Mouse (Mus musculus) hindbrain, embryonic 14.5 days (tissue): ENCODE measurements around the gene Abat. TPM values are rescaled to one million over a fixed set of nuclear protein-coding genes. Genes with fewer than 3 reads are reported as not detected.

Source experiments
- ATAC-seq: fragments of 200-750 bp; cut with Nextera tagmentation; 2 replicates; pipeline ENCODE4 v1.8.0; 2017; ENCODE audit warnings: moderate number of reproducible peaks, mild to moderate bottlenecking, moderate TSS enrichment, moderate library complexity; ENCODE audit not compliant: low FRiP score
- DNase-seq: peaks from one replicate; pipeline ENCODE4 v3.0.0-alpha.2; 2015; ENCODE audit warnings: low spot score
- H3K27ac ChIP-seq: fragments of 300-500 bp; sonication (generic); 2 replicates; pipeline ENCODE4 v1.5.1; 2014; ENCODE audit warnings: mild to moderate bottlenecking, moderate library complexity
- H3K27me3 ChIP-seq: fragments of 300-500 bp; sonication (generic); 2 replicates; pipeline ENCODE4 v1.6.1; 2014; ENCODE audit warnings: mild to moderate bottlenecking, low read length, mixed read lengths; ENCODE audit not compliant: control insufficient read depth, insufficient read depth
- H3K36me3 ChIP-seq: fragments of 300-500 bp; sonication (generic); replicated peaks from 2 replicates; pipeline ENCODE4 v1.6.1; 2014; ENCODE audit not compliant: control insufficient read depth, insufficient read depth
- H3K4me1 ChIP-seq: fragments of 300-500 bp; sonication (generic); replicated peaks from 2 replicates; pipeline ENCODE4 v1.6.1; 2014; ENCODE audit warnings: antibody characterized with exemption, low read length, mixed read lengths; ENCODE audit not compliant: control insufficient read depth, insufficient read depth
- H3K4me2 ChIP-seq: fragments of 300-500 bp; sonication (generic); replicated peaks from 2 replicates; pipeline ENCODE4 v1.6.1; 2014; ENCODE audit warnings: mild to moderate bottlenecking, moderate library complexity
- H3K4me3 ChIP-seq: fragments of 300-500 bp; sonication (generic); replicated peaks from 2 replicates; pipeline ENCODE4 v1.5.1; 2014; ENCODE audit warnings: mild to moderate bottlenecking, low read length
- H3K9ac ChIP-seq: fragments of 300-500 bp; sonication (generic); 2 replicates; pipeline ENCODE4 v1.6.1; 2014
- H3K9me3 ChIP-seq: fragments of 300-500 bp; sonication (generic); 2 replicates; pipeline ENCODE4 v1.6.1; 2016; ENCODE audit warnings: low read length; ENCODE audit not compliant: control insufficient read depth
- WGBS: fragments of 180-500 bp; shearing (Covaris S2); extraction: QIAGEN DNeasy Blood & Tissue Kit; methylation state at CpG from one replicate; pipeline ENCODE4 v1.1.7; 2014; 5-methylcytosine and 5-hydroxymethylcytosine counted together
- polyA plus RNA-seq: library from polyadenylated mRNA; unstranded; fragments of >200 nt; fragmentation: Nextera tagmentation; extraction: Ambion mirVana; gene quantifications from 2 replicates; pipeline ENCODE4 v1.2.1, GENCODE M21; 2014

Gene Abat
- polyA plus RNA-seq, 1 experiment from 2014 or later: 69.5 TPM

DNA sequence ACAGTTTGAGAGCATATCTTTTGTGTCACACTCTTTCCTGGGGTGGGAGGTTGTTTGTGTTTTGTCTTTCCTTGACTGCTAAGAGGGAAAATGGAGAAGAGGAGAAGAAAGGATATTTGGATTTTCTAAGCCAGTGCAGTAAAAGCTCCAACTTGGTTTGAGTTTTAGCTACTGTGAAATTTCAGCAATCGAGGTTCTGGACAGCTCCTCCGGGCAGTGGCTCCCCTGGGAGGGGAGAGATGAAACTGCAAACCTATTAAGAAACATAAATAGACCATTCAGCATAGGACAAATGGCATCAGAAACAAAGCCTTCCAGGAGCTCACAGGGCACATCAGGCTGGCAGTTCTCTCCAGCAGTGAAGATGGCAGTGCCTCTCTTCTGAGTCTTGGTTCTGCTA, 9.0 kb upstream of the Abat start:
- Histone ChIP-seq H3K9ac (no peak overlapping the region), H3K36me3 (no peaks in the 10 kb centered on the region), H3K4me3 (no peak overlapping the region), H3K4me1 (no peaks in the 10 kb centered on the region), H3K27me3 (no peaks in the 10 kb centered on the region), H3K27ac (no peak overlapping the region), H3K9me3 (no peaks in the 10 kb centered on the region), H3K4me2 (no peak overlapping the region)
- ATAC-seq: no peak
- 34% methylated on average over 2 of the region's 2 CpGs for WGBS
- no peak for DNase-seq

DNA sequence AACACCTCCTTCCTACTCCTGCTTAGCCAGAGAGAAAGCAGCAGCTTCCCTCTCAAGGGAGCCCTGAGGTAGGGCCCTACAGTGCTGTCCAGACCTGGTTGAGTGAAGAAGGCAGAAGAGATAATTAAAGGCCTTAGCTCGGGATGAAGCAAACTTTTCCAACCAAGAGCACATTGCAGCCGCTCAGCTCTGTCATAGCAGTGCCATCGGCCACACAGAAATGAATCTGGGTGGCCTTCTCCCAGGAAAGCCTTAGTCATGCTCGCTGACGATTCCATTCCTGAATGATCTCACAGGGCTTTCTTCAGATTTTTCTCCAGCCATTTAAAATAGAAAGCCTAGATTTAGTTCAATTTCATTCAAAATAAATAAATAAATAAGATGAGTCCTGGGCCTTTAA, 3.3 kb upstream of the Abat start:
- 70% methylated on average over 5 of the region's 5 CpGs for WGBS
- H3K9me3 ChIP-seq: no peaks in the 10 kb centered on the region
- H3K4me3 ChIP-seq: no peak overlapping the region
- H3K27me3 ChIP-seq: no peaks in the 10 kb centered on the region
- H3K4me1 ChIP-seq: peaks cover 12% of the 10 kb centered on the region
- DNase-seq: no peak
- H3K9ac ChIP-seq: no peak overlapping the region
- H3K4me2 ChIP-seq: no peak overlapping the region
- H3K27ac ChIP-seq: no peak overlapping the region
- ATAC-seq: no peak
- no peaks in the 10 kb centered on the region for H3K36me3 ChIP-seq

DNA sequence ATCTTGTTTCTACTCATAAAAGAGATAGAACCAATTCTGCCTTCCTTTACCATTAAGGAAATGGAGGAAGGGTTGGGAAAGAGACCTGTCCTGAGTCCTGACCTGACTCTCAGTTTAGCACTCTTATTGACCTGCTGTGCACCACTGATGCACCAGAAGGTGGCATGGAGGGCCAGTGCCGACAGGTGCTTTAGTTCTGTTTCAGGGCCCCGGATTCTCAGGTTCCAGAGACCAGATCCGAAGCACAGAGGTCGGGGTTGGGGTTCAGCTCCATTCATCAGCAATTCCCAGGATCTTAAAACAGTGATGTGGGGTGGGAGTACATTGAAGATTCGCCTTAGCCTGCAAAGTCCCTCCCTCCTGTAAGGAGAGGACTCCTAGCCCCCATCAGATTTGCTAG, 399 bp upstream of the Abat start:
- H3K9me3 ChIP-seq: no peaks in the 10 kb centered on the region
- WGBS: 1% methylated on average over 5 of the region's 5 CpGs
- peak overlapping the region; percentile 56 for H3K4me3 ChIP-seq
- H3K36me3 ChIP-seq: no peaks in the 10 kb centered on the region
- no peak for ATAC-seq
- no peak overlapping the region for H3K27ac ChIP-seq
- H3K9ac ChIP-seq: peak overlapping the region; percentile 76; the same call in 1 of the 2 replicates
- peak overlapping the region; percentile 82 for H3K4me2 ChIP-seq
- H3K27me3 ChIP-seq: no peaks in the 10 kb centered on the region
- peaks cover 12% of the 10 kb centered on the region for H3K4me1 ChIP-seq
- DNase-seq: no peak

DNA sequence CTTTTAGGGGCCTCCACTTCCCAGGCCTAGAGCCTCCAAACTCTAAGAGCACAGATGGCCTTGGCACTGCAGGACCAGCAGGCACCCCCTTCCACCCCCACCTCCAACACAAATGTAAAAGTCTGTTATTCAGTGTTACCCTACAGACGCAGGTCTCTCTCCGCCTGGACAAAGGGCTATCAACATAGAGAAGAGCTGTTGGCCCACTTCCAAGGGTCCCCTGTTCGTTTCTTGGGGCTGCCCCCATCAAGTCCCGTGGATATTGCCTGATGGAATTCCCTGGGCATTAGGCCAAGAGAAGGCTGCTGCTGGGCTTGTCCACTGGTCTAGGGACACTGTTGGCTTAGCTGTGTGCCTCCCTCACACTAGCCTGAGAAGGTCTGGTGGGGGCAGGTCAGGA, 951 bp downstream of the Abat start:
- H3K36me3 ChIP-seq: no peaks in the 10 kb centered on the region
- peak; percentile 58 for DNase-seq
- H3K4me1 ChIP-seq: peaks cover 16% of the 10 kb centered on the region
- ATAC-seq: peak; percentile 23; the same call in 1 of the 2 replicates
- WGBS: 13% methylated on average over 4 of the region's 4 CpGs
- peak overlapping the region; percentile 82 for H3K4me2 ChIP-seq
- no peaks in the 10 kb centered on the region for H3K27me3 ChIP-seq
- H3K9me3 ChIP-seq: no peaks in the 10 kb centered on the region
- peak overlapping the region; percentile 76 for H3K9ac ChIP-seq
- H3K27ac ChIP-seq: peak overlapping the region; percentile 69
- peak overlapping the region; percentile 56 for H3K4me3 ChIP-seq

DNA sequence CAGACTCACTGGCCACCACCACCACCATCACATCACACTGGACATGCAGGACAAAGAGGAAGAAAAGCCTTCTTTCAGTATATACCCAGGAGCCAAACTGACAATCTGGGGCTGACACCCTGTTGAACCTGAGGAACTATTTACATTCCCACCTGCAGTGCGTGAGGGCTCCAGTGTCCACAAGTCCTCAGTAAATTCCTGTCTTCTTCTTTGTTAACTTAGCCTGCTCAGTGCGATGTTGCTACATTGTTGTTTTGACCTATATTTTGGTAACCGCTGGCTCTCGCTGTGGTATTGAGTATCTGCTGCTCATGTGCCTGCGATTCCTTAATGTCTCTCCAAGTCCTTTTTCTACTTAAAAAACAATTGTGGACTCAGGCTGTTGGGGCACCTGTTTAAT, 7.3 kb downstream of the Abat start:
- Histone ChIP-seq H3K36me3 (0 out of 2 replicates have a peak, but pooled peaks cover 4% of the 10 kb centered on the region), H3K4me1 (peaks cover 22% of the 10 kb centered on the region), H3K27ac (no peak overlapping the region), H3K9ac (no peak overlapping the region), H3K4me2 (no peak overlapping the region), H3K27me3 (no peaks in the 10 kb centered on the region), H3K9me3 (no peaks in the 10 kb centered on the region), H3K4me3 (no peak overlapping the region)
- no peak for ATAC-seq
- DNase-seq: no peak
- WGBS: 81% methylated on average over 5 of the region's 5 CpGs

DNA sequence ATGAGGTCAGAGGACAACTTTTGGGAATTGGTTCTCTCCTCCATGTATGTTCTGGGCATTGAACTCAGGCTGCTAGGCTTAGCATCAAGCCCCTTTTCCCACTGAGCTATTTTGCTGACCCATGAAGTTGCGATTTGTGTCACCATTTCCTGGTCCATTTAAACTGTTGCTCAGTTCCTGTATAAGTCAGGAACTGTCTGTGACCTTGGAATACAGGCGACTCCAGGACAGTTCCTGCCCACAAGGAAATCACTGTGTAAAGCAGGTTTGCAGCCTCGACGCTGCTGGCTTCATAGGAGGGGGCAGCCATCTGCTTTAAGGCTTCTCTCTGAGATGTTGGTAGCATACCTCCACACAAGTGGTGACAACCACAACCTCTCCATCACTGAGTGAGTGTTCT, 8.1 kb downstream of the Abat start:
- H3K9me3 ChIP-seq: no peaks in the 10 kb centered on the region
- no peak overlapping the region for H3K4me3 ChIP-seq
- H3K27ac ChIP-seq: no peak overlapping the region
- H3K36me3 ChIP-seq: 0 out of 2 replicates have a peak, but pooled peaks cover 4% of the 10 kb centered on the region
- ATAC-seq (no peak), DNase-seq (no peak)
- 82% methylated on average over 4 of the region's 4 CpGs for WGBS
- no peak overlapping the region for H3K4me2 ChIP-seq
- H3K27me3 ChIP-seq: no peaks in the 10 kb centered on the region
- no peak overlapping the region for H3K9ac ChIP-seq
- H3K4me1 ChIP-seq: peaks cover 22% of the 10 kb centered on the region

DNA sequence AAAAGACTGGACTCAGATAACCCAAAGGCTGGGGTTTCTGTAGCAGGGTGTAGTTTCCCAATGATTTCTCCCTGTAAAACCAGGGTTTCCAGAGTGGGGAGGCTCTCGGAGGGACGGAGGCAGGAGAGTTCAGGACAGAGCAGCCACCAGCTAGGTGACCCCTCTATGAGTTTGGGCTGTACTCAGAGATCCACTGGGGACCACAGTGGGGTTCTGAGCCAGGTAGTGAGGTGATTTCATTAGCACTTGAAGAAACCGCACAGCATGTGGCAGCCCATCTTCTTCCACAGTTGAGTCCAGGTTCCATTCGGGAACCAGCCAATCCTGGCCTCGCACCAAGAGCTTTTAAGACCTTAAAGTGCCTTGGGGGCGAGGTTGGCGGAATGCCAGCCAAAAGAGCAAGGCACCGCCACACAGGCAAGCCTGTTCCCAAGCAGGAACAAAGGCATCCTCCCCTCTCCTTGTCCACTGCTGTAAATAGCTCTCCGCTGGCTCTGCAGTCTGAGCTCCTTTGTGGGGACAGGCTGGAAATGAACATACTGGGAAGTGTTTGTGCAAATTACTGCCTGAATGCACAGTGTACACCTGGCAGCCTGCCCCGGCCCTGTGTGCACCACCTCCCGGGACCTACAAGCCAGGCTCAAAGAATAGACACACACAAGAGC, 10.4 kb downstream of the Abat start:
- Histone ChIP-seq H3K4me3 (no peak overlapping the region), H3K9me3 (no peaks in the 10 kb centered on the region), H3K36me3 (0 out of 2 replicates have a peak, but pooled peaks cover 4% of the 10 kb centered on the region), H3K27ac (peak overlapping the region; percentile 85), H3K9ac (peak overlapping the region; percentile 39), H3K4me1 (peaks cover 22% of the 10 kb centered on the region), H3K4me2 (peak overlapping the region; percentile 23; the same call in 1 of the 2 replicates), H3K27me3 (no peaks in the 10 kb centered on the region)
- WGBS: 22% methylated on average over 11 of the region's 11 CpGs
- ATAC-seq (peak; percentile 91), DNase-seq (peak; percentile 82)

DNA sequence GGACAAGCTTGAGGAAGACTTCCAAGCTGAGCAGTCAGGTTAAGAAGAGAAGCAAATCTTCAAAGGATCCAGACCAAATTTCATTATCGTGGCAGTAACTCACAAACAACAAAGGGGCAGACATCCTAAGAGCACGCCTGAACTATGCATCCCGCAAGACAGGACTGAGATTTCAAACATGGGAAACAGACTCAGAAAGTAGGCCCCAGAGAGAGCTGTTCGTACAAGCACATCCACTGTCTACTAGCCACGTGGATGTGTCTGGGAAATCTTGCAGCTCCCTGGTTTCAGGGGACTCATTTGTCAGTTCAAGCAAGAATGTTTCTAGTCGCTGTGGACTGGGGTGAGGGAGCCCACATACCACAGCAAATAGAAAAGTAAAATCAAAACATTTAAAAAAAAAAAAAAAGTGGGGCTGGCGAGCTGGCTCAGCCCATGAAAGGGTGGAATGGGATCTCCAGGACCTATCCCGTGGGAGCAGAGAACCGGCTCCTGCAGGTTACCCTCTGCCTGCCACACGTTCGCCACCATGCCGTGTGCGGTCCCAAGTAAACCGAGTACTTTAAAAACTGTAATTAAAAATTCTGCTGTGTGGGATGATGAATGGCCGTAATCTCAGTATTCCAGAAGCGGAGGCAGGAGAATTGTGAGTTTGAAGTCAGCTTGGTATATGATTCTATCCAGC, 11.1 kb downstream of the Abat start:
- peak overlapping the region; percentile 39 for H3K9ac ChIP-seq
- H3K4me2 ChIP-seq: peak overlapping the region; percentile 23; the same call in 1 of the 2 replicates
- DNase-seq (no peak), ATAC-seq (peak; percentile 29; the same call in 1 of the 2 replicates)
- H3K27me3 ChIP-seq: no peaks in the 10 kb centered on the region
- H3K9me3 ChIP-seq: no peaks in the 10 kb centered on the region
- H3K4me3 ChIP-seq: no peak overlapping the region
- peaks cover 19% of the 10 kb centered on the region for H3K4me1 ChIP-seq
- 0 out of 2 replicates have a peak, but pooled peaks cover 4% of the 10 kb centered on the region for H3K36me3 ChIP-seq
- 45% methylated on average over 16 of the region's 16 CpGs for WGBS
- H3K27ac ChIP-seq: peak overlapping the region; percentile 85

DNA sequence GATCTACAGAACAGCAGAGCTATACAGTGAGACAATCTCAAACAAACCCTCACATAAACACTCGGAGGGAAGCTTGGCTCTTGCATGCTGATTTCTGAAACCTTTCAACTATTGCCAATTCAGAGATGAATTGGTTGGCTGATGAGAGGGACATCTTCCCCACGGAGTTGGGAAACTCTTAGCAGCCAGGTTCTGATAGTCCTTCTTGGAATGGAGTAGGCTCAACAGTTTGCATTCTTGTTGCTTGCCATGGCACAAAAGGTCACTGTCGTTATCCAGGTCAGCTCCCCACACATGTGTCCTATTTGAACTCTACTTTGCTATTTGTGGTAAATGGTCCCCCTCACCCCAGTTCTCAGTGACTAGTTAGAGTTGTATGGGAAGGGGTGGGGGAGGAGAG, 12.1 kb downstream of the Abat start:
- H3K27me3 ChIP-seq: no peaks in the 10 kb centered on the region
- H3K4me3 ChIP-seq: no peak overlapping the region
- no peak for DNase-seq
- H3K4me1 ChIP-seq: peaks cover 24% of the 10 kb centered on the region
- ATAC-seq: no peak
- no peaks in the 10 kb centered on the region for H3K9me3 ChIP-seq
- no peak overlapping the region for H3K4me2 ChIP-seq
- H3K27ac ChIP-seq: no peak overlapping the region
- 0 out of 2 replicates have a peak, but pooled peaks cover 4% of the 10 kb centered on the region for H3K36me3 ChIP-seq
- 55% methylated on average over 3 of the region's 3 CpGs for WGBS
- no peak overlapping the region for H3K9ac ChIP-seq
